Mouse (Mus musculus) central nervous system, embryonic 18 days (tissue): ENCODE measurements around the gene Usf1. TPM values are rescaled to one million over a fixed set of nuclear protein-coding genes. Genes with fewer than 3 reads are reported as not detected.

Experiments used
- polyA plus RNA-seq: library from polyadenylated mRNA; depleted of rRNA; stranded (reverse); fragments of >200 nt; gene quantifications from 2 replicates; pipeline ENCODE4 v1.2.3, GENCODE M21; 2012; rRNA removed

Usf1 gene
- 186 and 199 TPM in 2 replicates for polyA plus RNA-seq

DNA sequence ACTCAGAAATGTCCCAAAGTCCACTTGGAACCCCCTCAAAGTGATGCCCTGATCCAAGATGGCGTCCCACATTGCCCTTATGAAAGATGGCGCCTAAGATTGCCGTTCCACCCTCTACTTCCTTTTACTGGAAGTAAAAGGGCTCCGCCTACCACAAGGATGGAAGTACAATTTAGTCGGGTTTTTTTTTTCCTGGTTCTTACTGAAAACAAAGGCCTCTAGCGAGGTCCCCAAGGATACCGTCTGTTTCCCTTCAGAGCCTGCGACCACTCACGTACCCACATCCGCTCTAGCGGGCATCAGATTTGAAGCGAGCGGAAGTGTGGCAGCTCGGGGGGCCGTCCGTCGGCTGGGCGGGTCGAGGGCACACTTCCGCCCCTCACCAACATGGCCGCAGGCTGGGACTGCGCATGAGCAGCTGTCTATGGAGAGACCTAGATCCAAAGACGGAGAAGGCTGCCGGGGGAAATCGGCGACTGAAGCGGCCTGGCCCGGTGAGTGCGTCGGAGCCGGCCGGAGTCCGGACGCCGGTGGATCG lies at the start of gene Usf1:
Gene Usf1 (plus strand): TSS at position 367 of the 538 bp plus-strand sequence.

GRCm38 (mm10) chr1:171369845-171370556 lies 41.1 kb upstream of the Usf1 start, which contains the start of gene Nectin4:
TSS of gene Nectin4 (plus strand) at chr1:171370099.

DNA sequence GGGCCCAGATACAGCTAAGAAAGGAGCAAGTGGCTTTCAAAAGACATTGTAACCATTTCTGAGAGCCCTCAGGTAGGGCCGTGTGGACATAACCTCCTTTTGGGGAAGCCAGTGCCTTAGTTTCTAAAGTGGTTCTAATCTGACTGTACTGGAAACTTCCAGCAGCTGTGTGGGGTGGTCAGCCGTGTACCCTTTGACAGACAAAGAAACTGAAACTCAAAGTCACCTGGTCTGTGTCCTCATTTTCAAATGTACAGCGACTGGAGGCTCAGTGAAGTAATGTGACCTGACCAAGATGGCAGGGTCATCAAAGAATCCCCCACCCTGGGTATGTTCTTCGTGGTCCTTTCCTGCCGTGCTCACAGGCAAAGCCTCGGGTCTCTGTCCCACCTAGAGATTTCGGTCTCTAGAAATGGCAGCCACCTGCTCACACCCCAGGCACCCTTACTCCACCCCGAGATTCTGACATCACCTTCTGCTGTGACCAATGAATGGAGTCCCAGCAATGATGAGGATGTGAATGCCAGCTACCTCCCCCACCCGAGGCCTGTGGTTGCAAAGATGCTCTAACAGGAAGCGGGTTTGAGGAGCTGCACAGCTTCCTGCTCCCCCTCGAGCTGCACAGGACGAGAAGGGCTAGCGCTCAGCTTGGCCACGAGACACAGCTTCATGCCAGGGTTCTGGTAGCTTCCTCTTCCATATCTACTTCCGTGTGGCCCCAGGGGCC lies 22.6 kb upstream of the Usf1 start, which contains the start of gene Arhgap30:
Gene Arhgap30 (plus strand): TSS at position 579 of the 727 bp plus-strand sequence.

GRCm38 (mm10) chr1:171418660-171419059 lies 7.5 kb downstream of the Usf1 start, which contains the start of gene Tstd1:
TSS of gene Tstd1 (plus strand) at chr1:171418872.

GRCm38 (mm10) chr1:171437264-171438013 lies 26.3 kb downstream of the Usf1 start, which contains the start of gene F11r:
TSS of gene F11r (plus strand) at chr1:171437535.

Other genes with a start within 250 kb of the Usf1 start
- gene Pcp4l1, start 215.0 kb upstream of the Usf1 start, polyA plus RNA-seq, result 15.7 and 19.8 TPM in 2 replicates
- gene Nr1i3, start 197.3 kb upstream of the Usf1 start, polyA plus RNA-seq, result 0.03 and 0.06 TPM in 2 replicates
- 47.7 and 50.1 TPM in 2 replicates for gene Tomm40l, start 188.8 kb upstream of the Usf1 start, polyA plus RNA-seq
- gene Apoa2, start 186.3 kb upstream of the Usf1 start, polyA plus RNA-seq, result 2.4 and 3.0 TPM in 2 replicates
- 13.6 and 15.5 TPM in 2 replicates for gene Fcer1g, start 176.9 kb upstream of the Usf1 start, polyA plus RNA-seq
- gene Adamts4, start 160.9 kb upstream of the Usf1 start, polyA plus RNA-seq, result 4.1 and 4.2 TPM in 2 replicates
- gene Ndufs2, start 159.9 kb upstream of the Usf1 start, polyA plus RNA-seq, result 131 and 134 TPM in 2 replicates
- gene B4galt3, start 141.0 kb upstream of the Usf1 start, polyA plus RNA-seq, result 90.9 and 94.0 TPM in 2 replicates
- 66.2 and 67.0 TPM in 2 replicates for gene Ppox, start 130.1 kb upstream of the Usf1 start, polyA plus RNA-seq
- 93.2 and 96.4 TPM in 2 replicates for gene Usp21, start 123.3 kb upstream of the Usf1 start, polyA plus RNA-seq
- 67.6 and 71.7 TPM in 2 replicates for gene Ufc1, start 116.3 kb upstream of the Usf1 start, polyA plus RNA-seq
- 57.8 and 58.7 TPM in 2 replicates for gene Dedd, start 82.2 kb upstream of the Usf1 start, polyA plus RNA-seq
- 64.1 and 65.4 TPM in 2 replicates for gene Nit1, start 65.7 kb upstream of the Usf1 start, polyA plus RNA-seq
- gene Pfdn2, start 65.6 kb upstream of the Usf1 start, polyA plus RNA-seq, result 80.6 and 91.3 TPM in 2 replicates
- gene Klhdc9, start 50.5 kb upstream of the Usf1 start, polyA plus RNA-seq, result 3.4 and 3.6 TPM in 2 replicates
- gene Nectin4, start 41.2 kb upstream of the Usf1 start, polyA plus RNA-seq, result 2.2 and 4.1 TPM in 2 replicates
- gene Arhgap30, start 22.4 kb upstream of the Usf1 start, polyA plus RNA-seq, result 0.44 and 0.48 TPM in 2 replicates
- 3.8 and 4.4 TPM in 2 replicates for gene Tstd1, start 7.6 kb downstream of the Usf1 start, polyA plus RNA-seq
- gene F11r, start 26.2 kb downstream of the Usf1 start, polyA plus RNA-seq, result 4.3 and 5.2 TPM in 2 replicates
- gene Alyref2, start 92.2 kb downstream of the Usf1 start, polyA plus RNA-seq, result 18.7 and 19.8 TPM in 2 replicates
- 0.04 TPM in 1 of 2 replicates, not detected in the other for gene Itln1, start 124.0 kb downstream of the Usf1 start, polyA plus RNA-seq
- not detected in 2 replicates for gene Cd244a, start 147.9 kb downstream of the Usf1 start, polyA plus RNA-seq
- gene Ly9, start 196.1 kb downstream of the Usf1 start, polyA plus RNA-seq, result 0.16 and 0.24 TPM in 2 replicates
- 0.01 TPM in 1 of 2 replicates, not detected in the other for gene Slamf7, start 241.7 kb downstream of the Usf1 start, polyA plus RNA-seq